Mouse (Mus musculus) ES-CJ7 (cell line): Measurements from ENCODE around the gene Cep295nl.
"Not testable (repeated sequence)": the region's sequence is repeated elsewhere in the genome, so short reads cannot be mapped to it uniquely, and the experiment has no call there.

Source experiments
- DNase-seq: peaks from one replicate; pipeline ENCODE4 v3.0.0; 2011; ENCODE audit warnings: low read depth, low spot score

Cep295nl gene

DNA sequence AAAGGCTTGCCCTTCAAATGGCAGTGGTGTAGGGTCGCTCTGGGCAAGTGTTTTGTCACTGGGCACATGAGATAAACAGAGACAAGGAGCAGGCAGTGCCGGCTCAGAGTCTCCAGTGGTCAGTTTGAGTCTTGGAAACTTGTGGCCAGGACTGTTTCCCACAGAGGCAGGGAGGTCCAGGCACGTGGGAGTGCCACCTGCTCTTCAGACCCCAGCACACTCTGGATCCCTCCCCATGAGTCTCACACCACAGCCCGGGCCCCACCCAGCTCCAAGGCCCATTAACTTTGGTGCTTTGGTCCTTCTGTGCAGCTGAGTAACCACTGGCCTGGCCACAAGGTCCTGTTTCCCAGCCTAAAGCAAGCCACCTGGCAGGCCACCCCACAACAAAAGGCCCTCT is 20.3 kb downstream of the Cep295nl start:
- no peak for DNase-seq

DNA sequence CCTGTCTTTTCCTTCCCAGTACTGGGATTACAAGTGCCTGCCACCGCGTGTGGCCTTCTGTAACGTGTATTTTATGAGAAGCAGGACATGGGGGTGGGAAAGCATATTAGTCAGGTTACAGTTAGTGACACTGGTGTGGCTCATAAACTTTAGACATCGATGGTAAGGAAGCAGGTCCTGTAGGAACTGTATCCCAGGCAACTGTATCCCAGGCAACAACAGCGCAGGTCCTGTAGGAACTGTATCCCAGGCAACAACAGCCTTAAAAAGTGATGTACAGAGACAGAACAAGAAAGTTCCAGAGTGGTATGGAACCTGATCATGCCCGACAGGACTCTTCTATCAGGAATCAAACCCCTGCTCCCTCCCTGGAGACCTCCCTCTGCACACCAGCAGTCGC is 20.8 kb downstream of the Cep295nl start:
- no peak for DNase-seq

DNA sequence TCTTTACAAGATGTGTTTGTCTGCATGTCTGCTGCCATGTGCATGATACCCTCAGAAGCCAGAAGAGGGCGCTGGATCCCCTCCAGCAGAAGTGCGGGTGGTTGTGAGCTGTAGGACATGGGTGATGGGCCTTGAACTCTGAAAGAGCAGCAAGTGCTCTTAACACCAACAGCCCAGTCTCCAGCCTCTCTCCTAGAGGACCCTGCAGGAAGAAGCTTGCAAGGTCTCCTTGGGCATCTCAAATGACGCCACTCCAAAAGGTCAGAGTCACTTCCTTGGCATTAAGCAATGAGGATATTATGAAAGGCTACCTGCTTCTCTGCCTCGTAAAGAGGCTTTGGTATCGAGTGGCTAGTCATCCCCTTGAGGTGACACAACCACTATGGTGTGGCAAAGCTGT is 23.6 kb downstream of the Cep295nl start:
- DNase-seq = peak; percentile 70

DNA sequence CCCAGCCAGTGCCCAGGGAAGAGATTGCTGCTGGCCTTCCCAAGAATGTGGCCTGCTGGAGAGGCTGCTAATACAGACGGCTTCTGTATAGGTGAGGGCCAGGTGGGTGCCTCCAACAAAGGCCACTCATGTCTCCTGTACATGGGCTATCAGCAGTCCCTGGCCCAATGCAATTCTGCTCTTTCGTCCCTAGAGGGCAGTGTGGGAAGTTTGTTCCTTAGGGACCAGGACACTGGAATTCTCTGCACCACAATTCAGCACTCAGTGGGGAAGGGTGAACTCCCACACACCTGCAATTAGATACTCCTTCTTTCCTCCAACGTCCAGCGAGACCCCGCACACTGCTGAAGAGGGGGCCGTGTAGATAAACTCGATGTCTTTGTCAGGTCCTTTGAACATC is 25.2 kb downstream of the Cep295nl start:
- DNase-seq = peak; percentile 74

DNA sequence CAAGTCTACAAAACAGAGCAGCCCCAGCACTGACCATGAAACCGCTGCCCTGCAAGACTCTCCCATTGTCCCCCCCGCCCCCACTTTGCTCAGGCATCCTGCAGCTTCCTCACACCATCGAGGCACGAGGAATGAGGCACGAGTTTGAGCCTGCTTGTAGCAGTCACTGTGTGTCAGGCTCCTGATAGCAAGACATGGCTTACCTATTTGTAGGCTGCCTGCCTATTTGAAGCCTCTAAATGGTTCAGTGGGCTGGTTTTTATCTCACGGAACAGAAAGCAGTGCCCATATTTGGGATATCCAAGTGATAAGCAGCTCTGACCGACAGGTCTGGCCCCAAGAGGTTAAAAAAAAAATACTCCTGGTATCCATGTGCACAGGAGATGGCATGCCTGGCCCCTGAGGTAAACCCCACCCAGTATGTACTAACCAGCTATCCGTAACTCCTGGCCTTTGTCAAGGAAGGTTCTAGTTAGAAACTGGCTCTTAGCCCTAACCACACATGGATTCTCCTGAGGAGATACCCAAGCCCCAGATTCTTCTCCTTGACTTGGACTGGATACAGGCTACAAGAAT is 26.0 kb downstream of the Cep295nl start:
- no peak for DNase-seq

DNA sequence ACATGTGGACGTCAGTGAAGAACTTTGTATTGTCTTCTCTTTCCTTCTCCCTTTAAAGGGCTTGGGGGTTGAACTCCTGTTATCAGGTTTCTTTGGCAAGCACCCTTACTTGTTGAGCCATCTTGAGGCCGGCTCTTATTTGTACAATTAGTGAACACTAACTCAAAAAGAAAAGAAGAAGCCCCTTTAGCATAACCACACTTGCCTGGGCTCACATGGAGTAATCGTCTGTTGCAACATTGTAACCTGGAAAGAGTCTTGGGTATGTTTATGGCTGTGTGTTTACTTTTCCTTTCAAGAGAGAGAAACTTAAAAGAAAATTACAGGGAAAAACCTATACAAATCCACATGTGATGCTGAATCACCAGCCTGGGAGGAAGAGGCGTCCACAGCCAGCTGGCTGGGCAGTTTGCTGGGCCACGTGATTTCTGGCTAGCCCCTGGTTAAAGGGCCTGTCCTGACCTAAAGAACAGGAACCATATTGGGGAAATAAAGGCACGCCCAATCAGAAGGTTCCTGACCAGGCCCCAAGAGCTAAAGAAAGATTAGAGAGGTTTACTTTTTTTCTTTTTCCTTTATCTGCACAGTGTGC is 30.1 kb downstream of the Cep295nl start:
- DNase-seq = no peak

DNA sequence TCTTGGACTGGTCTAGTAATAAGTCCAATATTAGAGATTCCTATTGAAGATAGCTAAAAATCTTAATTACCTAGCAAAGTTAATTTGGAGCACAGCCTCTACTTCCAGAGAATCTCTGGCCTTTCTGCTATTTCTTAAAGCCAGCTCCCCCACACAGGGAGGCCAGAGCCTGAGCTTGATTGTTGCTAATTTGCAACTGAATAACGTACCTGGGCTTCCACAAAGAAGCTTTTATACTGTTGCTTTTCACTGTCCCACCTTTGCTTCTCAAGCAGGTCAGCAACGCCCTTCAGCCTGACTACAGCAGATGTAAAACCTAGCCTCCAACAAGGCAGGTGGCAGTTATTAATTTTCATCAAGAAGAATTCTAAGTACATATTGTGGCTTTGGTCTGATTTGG is 34.3 kb downstream of the Cep295nl start:
- DNase-seq = peak; percentile 85

DNA sequence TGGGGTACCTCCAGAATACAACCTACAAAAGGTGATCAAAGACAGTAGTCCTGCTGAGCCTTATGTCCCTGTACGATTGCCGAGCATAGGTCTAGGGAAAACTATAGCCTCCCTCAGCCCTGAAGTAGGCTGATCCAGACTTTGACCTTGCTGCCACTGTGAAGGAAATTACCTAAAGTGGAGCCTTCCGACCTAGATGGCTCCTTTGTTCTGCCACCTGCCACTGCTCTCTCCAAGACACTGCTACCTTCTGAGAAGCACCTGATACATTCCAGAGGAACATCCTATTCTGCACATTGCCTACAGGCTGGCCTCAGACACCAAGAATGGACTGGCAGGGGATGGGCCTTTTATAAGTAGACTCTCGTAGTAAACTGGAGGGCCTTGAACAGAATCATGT is 38.3 kb downstream of the Cep295nl start:
- not testable (repeated sequence) for DNase-seq

DNA sequence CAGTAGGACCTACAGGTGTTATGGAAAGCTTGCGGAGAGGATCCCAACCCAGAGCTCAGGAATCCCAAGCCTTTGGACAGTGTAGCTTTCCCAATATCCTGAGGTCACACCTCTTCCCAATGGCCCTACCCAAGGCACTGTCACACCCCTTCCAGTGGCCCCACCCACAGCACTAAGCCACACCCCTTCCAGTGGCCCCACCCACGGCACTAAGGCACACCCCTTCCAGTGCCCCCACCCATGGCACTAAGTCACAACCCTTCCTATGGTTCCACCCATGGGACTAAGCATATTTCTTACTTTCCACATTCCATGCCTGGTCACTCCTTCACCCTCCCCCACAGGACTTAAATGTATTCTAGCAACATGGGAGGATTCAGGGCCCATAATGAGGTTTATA is 43.5 kb downstream of the Cep295nl start:
- peak; percentile 52 for DNase-seq

DNA sequence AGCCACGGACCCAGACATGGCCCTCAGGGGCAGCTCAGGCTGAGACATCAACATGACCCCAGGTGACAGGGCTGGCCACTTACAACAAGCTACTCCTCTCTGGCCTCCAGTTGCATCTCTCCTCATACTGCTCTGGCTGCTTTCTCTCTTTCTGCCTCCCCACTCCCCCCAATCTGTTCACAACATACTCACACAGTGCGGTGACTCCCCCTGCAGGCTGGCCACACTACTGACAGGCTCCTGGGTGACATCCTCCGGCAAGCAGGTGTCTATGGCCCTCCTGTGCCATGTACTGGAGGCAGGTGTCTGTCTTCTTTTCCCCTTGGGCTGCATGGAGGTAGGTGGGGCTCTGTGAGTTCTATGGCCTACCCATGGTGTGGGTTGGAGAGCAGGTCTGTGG is 44.3 kb downstream of the Cep295nl start:
- no peak for DNase-seq

DNA sequence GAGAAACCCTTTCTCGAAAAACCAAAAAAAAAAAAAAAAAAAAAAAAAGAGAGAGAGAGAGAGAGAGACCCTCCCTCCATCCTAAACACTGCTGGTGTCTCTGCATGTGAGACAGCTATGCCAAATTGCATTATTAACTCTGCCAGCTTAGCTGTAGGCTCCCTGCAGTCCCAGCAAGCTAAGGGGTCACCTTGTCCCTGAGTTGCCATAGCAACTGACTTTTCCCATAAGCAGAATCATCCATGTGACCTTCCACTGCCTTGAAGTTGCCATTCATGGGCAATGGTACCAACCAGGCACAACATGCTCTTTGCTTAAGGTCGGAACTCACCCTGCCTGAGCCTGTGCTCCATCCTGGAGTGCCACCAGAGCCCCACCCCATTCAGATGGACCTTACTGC is 47.3 kb downstream of the Cep295nl start:
- no peak for DNase-seq

DNA sequence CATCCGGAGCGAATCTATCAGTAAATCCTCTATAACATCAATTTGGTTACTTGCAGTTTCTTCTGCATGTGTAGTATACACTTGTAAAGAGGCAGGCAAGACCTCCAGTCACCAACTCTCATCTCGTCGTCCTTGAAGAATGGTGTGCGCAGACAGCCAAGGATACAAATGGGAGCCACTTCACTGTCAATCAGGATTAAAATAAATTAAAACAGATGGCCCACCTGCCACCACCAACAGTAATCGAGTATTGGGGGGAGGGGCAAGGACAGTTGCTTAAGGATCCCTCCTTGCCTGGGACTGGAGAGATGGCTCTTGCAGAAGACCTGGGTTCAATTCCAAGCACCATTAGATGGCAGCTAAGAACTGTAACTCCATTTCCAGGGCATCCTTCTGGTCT is 49.6 kb downstream of the Cep295nl start:
- DNase-seq = no peak

DNA sequence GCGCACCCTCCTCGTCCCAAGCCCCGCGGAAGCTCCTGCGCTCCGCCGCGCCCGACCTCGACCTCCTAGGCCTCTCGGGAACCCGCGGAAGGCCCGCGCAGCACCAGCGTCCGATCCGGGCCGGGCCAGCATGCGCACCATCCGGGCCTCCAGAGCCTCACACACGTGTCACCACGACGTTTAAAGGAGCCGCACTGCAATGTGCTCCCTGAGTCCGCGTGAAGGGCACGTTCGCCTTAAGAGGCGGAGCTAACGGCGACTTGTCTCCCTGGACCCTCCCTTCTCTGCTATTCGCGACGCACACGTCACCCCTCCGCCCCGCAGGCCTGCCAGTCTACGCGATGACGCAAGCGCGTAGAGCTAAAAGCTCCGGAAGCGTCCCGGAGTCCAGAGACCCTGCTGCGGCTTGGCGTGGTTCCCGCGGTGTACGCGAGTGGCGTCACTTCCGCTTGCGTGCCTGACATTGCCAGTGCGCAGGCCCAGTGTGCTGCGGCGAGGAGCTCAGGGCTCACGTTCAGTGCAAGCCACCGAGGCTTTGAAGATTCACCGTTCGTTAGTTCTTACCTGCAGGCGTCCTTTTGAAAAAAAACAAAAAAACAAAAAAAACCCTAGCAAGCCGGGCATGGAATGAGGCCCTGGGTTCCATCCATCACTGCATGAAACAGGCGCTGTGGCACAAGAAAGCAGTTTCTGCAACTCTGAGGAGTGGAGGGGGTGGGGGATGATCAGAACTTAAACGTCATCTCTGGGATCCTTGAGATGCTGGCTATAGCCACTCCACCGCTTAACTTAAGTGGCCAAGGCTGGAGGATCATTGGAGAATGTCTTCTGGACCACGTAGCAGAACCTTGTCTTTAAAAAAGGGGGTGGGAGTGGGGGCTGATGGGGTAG is 52.1 kb downstream of the Cep295nl start, which contains the start of gene Usp36:
Gene Usp36, minus strand, starts transcription at position 246 of the 891 bp plus-strand sequence.
- DNase-seq = peak; percentile 100

DNA sequence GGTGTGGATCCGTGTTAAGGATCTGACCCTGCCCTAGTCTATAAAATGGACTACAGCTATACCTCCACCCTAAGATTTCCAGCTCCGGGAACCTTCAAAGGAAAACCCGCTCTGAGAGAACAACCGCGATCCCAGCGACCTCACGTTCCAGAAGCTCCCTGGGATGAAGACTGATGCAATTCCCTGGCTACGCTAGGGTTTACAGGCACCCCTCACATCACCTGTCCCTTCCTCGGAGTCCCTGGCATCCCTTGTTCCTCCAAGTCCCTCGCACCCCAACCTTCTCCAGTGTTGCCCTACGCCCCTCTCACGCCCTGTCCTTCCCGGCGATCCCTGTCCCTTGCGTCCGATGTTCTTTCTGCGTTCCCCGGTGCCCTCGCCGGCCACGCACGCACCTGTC is 52.7 kb downstream of the Cep295nl start:
- peak; percentile 31 for DNase-seq

DNA sequence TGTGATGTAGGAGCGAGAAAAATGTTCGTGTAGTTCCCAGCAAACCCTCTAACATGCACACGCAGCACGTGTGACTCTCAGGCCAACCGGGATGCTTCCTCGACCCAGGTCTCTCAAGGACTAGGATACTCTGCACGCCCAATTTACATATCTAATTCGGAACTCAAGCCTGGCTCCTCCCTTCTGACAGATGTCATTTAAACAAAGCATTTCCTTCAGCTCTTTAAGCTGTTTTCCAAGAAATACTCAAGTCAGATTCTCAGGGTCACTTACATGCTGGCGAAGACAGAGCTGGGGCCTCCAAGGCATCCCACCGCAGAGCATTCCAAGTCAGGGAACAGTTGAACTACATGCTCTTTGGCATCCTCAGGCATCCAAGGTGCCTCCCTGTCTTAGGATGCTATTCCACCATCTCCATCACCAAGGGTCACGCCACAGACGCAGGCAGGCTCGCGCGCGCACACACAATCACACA is 53.2 kb downstream of the Cep295nl start:
- peak; percentile 69 for DNase-seq

DNA sequence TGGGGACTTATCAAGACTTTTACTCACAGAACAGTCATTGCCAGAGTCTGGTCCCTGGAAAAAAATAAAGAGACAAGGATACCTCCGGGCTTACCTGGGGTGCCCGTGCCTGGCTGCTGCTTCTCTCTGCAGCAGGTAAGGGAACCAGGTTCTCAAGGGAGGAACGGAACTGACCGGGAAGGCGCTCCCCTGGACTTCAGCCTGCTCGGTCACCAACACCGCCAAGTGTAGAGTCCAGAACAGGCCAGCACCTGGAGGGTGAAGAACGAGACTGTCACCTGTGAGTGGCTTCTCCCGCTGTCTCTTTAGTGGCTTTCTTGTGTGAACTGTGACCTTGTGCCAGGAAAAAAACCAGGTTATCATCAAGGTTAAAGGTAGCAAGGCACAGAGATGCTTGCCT is 54.7 kb downstream of the Cep295nl start:
- no peak for DNase-seq

DNA sequence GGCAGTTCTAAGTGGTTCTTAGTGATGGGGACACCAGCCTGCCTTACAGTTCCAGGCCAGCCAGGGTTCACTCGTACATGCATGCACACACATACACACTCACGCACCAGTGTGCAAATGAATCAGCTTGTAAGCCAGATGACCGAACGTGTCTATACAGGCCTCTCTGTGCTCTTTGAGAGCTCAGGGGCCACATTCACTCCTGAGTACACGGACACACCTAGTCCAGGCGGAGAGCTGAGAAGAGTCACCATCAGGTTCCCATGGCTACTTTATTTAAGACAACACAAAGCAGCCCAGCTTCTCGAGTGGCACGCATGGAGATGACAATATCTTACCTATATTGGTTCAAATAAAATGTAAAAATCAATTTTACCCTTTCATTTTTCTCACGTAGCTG is 55.9 kb downstream of the Cep295nl start:
- DNase-seq = no peak

DNA sequence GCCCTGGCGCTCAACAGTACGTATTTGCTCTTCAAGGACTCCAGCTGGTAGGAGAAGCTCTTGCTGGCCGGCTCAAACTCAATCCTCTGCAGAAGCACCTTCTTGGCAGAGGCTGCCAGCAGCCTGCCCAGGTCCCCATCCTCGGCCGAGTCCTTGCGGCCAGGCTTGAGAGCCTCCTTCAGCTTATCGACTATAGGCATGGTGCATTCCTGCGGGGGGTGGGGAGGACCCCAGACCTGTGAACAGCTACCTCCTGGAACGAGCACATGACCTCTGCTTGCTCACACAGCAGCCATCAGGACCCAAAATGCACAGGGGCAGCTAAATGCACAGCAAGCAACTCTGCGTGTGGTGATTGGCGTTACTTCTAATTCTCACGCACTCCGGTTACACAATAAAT is 56.5 kb downstream of the Cep295nl start:
- no peak for DNase-seq
